Mouse (Mus musculus): ENCODE measurements around the gene Mecom.

Gene Mecom

DNA sequence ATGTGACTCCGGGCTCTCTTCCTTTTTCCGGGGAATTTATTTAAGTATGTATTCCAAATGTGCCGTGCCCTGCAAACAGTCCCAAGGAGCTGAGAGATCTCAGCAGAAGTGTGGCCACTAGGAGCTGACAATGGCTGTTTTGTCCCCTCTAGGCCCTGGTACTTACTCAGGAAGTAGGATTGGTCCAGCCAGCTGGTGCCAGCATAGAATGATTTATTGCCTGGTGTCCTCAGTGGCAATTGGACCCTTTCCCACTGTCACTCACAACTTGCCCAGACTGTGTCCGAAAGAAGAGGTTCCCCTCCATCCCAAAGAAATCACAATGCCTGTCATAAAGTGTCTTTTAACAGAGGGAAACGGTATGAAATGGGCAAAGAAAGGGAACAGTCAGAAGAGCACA lies 340.4 kb downstream of the Mecom start:
- no peak for DNase-seq (ENCODE audit: low spot score in 2 of 2)

DNA sequence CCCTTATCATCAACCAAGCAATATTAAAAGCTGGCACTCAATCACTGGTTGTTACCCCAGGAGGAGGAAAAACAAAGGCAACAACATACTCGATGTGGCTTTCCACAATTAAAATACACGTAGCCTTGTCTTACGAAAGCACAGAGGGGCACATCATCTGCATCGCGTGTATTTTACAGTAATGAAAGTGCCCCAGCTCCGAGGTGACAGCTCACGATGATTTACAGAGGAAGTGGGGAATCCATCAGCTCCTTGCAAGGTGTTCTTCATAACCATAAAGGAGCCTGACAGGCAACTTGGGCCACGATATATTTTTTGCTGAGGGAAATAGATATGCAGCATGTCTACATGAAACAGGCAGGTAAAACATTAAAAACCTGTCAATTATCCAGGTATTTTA lies 341.7 kb downstream of the Mecom start:
- no peak for DNase-seq (ENCODE audit: low spot score in 2 of 2)

DNA sequence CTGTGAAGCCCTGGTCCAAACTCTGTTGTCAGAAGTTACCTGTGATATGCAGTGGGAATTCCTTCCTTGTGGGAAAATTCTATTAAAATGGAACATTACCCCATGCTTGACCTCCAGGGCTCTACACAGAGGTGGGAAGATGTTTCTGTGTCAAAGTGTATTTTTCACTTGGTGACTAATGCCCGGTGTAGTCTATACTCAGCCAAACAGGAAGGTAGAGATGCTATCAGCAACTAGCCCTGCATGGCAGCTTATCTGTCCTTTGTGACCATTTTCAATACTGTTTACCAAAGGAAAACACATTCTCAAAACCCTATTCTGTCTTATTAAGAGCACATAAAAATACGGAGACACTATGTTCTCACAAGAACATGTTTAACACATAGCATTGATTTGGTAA lies 344.0 kb downstream of the Mecom start:
- DNase-seq (ENCODE audit: low spot score in 2 of 2) = no peak

- no peak for DNase-seq (ENCODE audit: low spot score in 2 of 2)
These were observed 349.0 kb downstream of the Mecom start for GRCm38 (mm10) chr3:30198854-30199253.

GRCm38 (mm10) chr3:30198227-30198626 lies 349.6 kb downstream of the Mecom start:
- no peak for DNase-seq (ENCODE audit: low spot score in 2 of 2)

- no peak for DNase-seq (ENCODE audit: low spot score in 2 of 2)
These were observed 352.6 kb downstream of the Mecom start for GRCm38 (mm10) chr3:30195186-30195585.

DNA sequence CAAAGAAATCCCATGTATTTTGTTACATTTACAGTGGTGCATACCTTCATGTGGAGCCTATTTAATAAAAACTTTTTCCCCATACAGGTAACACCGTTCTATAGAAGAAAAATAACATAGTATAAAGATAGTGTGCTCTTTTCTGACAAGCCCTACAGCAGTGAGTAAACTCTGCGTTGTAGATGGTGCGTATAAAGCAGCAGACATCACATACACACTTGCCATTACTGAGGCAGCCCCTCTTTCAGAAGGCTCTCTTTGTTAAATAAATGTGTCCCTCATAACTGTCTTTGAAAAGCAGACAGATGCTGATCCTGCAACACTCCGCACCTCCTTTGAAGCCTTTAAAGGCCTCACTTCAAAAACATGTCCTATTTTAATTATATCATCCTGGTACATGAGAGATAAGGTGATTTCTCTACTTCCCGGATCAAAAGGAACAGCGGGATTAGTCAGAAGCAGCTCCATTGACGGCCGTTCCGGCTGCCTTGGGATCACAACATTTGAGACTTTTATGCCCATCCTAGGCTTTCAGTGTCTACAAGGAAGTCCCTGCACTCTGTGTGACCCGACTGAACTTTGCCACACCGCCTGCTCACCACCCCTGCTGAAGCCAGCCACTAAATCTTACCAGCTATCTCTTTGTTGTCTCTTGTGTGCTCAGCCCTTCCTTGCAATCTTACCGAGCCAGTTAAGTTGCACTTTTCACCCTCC lies 355.4 kb downstream of the Mecom start:
- no peak for DNase-seq (ENCODE audit: low spot score in 2 of 2)

GRCm38 (mm10) chr3:30189325-30189724 lies 358.5 kb downstream of the Mecom start:
- DNase-seq (ENCODE audit: low spot score in 2 of 2) = no peak

GRCm38 (mm10) chr3:30187812-30188469 lies 359.9 kb downstream of the Mecom start:
- DNase-seq (ENCODE audit: low spot score in 2 of 2) = no peak

GRCm38 (mm10) chr3:30181807-30182481 lies 365.9 kb downstream of the Mecom start:
- no peak for DNase-seq (ENCODE audit: low spot score in 2 of 2)

DNA sequence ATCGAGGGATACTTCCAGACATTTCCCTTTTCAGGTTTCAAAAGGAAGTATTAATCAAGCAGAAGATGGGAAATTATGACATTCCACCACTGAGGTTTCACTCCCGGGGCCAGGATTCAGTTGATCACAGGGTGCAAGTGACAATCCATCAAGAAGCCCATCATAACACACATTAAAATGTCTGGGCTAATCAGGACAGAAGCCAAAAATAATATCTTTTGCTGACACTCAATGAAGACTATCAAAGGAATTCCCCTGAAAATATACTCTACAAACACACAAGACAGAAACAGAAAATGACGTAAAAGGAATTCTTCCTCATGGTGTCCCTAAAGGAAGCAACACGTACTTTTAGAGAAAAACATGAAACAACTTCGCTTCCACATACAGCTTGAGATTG lies 371.2 kb downstream of the Mecom start:
- no peak for DNase-seq (ENCODE audit: low spot score in 2 of 2)

DNA sequence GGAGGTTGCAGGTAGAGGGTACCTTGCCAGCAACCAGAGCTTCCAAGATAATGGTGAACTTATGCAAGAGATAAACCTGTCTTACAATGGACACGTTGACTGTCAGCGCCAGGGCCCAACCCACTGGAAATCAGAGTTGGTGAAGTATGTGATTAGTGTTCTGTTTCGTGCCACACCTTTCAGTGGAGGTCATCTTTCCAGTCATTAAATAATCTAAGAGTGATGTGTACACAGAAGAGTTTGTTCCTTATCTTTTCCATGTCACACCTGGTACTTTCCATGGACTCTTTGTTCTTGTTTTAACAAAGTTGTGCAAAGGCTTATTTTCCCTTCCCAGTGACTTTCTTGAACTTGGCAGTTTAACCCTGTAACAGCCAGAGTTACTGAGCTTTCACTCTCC lies 374.0 kb downstream of the Mecom start:
- DNase-seq (ENCODE audit: low spot score in 2 of 2) = no peak

DNA sequence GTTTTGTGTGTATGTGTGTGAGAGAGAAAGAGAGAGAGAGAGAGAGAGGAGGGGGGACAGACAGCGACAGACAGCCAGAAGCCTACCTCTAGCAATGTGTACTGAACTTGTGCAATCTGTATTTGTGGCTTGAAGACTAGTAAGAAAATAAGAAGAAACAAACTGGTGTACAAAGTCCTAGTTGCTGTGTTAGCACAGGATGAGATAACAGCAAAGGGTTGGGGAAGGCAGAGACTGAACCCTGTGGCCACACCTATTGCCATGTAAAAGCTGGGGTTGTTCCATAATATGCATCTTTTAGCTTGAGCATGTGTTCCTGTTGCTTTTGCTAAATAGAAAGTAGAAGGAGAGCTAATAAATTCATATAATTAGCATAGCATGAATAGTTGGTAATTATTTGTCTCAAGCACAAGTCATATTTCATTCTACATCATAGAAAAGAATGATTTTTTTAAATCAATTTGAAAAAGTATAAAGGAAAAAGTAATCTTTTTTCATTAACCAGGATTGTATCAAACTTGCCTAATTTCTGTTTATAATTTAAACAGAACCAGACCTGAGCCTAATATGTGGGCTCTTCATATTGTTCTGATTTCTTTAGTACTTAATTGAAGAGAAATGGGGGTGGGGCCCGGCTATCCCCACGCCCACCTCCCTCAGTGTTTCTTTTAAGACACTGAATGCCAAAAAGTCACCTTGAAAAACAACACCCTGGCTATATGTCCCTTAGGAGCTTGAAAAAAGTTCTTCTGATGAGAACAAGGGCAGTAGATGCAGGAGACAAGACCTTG lies 379.2 kb downstream of the Mecom start:
- no peak for DNase-seq (ENCODE audit: low spot score in 2 of 2)

DNA sequence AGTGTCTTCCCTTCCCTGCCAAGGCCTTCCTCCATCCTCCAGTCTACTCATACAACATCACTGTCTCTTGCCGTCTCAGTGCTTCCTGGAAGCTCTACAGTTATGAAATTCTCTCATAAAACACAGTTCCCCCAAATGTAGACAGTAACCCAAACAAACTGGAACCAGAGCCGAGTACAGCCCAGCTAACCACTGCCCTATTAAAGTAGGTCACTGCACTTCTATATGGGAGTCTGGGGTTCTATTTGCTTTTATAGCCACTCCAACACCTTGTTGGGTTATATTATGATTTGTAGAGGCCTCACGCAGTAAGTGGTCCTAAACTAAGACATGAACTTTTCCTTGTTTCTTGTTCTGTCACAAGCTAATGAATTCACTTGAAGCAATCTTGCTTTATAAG lies 380.8 kb downstream of the Mecom start:
- no peak for DNase-seq (ENCODE audit: low spot score in 2 of 2)

- DNase-seq (ENCODE audit: low spot score in 2 of 2) = no peak
These were observed 383.0 kb downstream of the Mecom start for GRCm38 (mm10) chr3:30164834-30165233.

DNA sequence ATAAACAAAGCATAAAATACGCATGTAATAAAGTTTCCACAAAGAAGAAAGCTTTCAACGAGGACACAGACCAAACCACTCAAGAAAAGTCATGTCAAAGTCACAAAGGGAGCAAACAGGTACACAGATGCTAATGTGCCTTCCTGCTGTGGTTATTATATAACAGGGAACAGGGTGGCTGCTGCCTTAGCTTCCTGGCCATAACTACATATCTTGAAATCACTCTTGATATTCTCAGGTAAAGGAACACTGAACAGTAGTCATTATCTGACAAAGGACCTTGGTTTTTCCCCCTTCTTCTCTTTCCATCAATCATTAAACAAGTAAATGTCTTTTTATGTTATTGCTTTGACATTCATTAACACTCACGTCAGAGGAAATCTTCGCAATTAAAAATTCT lies 384.4 kb downstream of the Mecom start:
- DNase-seq (ENCODE audit: low spot score in 2 of 2) = no peak

DNA sequence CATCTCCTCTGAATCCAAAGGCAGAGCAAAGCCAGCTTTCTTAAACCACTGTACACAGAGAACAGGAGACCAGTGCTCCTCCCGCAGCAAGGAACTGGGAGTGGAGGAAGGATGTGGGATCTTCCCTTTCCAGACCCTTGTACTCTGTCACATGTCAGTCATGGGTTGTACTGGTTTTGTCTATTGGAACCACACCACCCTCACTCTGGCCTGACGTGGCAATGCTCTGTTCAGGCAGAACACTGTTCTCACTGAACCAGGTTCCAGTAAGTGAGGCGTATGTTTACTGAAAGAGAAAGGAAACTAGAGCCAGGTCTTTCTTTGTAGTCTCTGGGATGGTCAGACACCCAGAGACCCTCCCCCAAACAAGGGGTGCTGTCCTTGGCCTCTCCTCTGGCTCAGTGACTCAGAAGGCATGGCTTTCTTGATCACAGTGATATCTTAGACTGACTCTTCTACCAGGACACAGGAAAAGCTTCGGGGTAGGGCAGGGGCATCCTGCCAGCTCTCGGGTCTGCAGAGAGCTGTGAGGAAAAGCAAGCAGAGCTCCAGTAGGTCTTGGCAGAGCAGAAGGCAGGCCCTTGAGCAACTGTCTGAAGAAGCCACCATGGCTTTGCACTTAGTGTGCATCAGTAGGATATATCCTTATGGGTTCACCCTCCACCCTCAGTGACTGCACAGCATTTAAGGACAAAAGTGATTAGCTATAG lies 386.7 kb downstream of the Mecom start:
- no peak for DNase-seq (ENCODE audit: low spot score in 2 of 2)

DNA sequence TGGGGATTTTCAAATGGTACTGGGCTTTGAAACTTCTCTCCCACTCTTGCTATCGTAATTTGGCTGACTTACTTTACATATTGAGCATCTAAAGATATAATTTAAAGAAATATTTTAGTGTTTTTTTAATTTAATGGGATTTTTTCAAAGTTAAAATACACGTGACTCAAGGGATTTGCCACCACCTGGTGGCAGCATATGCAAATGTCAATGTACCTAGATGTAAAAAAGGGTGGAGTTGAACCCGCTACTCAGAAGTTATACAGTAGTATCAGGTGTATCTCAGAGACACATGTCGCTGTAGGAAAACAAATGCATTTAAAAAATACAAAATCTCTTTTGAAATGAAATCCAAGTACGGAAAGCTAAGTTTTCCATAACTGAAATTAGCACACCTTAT lies 387.5 kb downstream of the Mecom start:
- DNase-seq (ENCODE audit: low spot score in 2 of 2) = no peak

DNA sequence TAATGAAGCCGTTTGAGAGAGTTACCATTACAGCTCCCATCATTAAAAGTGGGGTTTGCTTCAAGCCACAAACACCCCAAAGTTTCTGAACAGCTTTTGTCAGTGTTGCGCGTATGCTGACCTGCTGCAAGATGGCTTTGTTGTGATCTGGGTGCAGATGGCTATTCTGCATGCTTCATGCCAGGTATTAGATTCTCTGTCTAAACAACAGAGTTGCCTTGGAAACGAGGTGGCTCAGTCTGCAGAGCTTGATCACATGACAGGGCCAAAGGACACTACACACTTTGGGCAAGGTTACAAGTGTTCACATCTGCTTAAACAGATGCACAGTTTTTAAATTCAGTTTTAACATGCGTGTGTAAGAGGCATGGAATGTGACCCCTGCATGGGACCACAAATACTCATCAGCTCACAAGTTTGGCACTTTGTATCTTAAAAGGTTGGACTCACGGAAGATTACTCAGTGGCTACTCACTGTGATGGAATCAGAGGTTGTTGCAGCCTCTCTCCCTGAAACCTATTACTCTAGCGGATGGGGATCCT lies 390.6 kb downstream of the Mecom start:
- no peak for DNase-seq (ENCODE audit: low spot score in 2 of 2)

- no peak for DNase-seq (ENCODE audit: low spot score in 2 of 2)
These were observed 393.4 kb downstream of the Mecom start for GRCm38 (mm10) chr3:30154390-30154789.

- no peak for DNase-seq (ENCODE audit: low spot score in 2 of 2)
These were observed 393.9 kb downstream of the Mecom start for GRCm38 (mm10) chr3:30153923-30154331.

Data from spleen, postnatal 4 days (tissue).